Mouse (Mus musculus) cortical plate, adult 2 months (tissue): ENCODE measurements around the gene Kri1. TPM values are rescaled to one million over a fixed set of nuclear protein-coding genes. Genes with fewer than 3 reads are reported as not detected.
A peak's percentile ranks its signal among the peaks of the same experiment; 100 is the strongest.
"Not testable (repeated sequence)": the region's sequence is repeated elsewhere in the genome, so short reads cannot be mapped to it uniquely, and the experiment has no call there.

Experiments
- H3K27ac ChIP-seq: fragments of 200-500 bp; 2 replicates; pipeline ENCODE4 v1.5.1; 2012; ENCODE audit warnings: low read length, control low read depth, inconsistent platforms; ENCODE audit not compliant: insufficient read depth
- H3K4me1 ChIP-seq: fragments of 200-500 bp; 2 replicates; pipeline ENCODE4 v1.6.1; 2011; ENCODE audit warnings: low read length; ENCODE audit not compliant: control insufficient read depth, insufficient read depth
- H3K4me3 ChIP-seq: fragments of 200-500 bp; 2 replicates; pipeline ENCODE4 v1.5.1; 2011; ENCODE audit warnings: mild to moderate bottlenecking, low read length, control low read depth; ENCODE audit not compliant: insufficient read depth
- CTCF ChIP-seq: fragments of 200-500 bp; IDR thresholded peaks from 2 replicates; pipeline ENCODE4 v1.5.1; 2011; ENCODE audit warnings: mild to moderate bottlenecking, control low read depth, low read length; ENCODE audit not compliant: insufficient read depth; ENCODE audit errors: extremely low read depth
- POLR2A ChIP-seq: fragments of 200-500 bp; IDR thresholded peaks from 2 replicates; pipeline ENCODE4 v1.6.1; 2011; ENCODE audit warnings: mild to moderate bottlenecking, low read length, control low read depth; ENCODE audit not compliant: insufficient read depth; ENCODE audit errors: extremely low read depth
- polyA plus RNA-seq: library from polyadenylated mRNA; depleted of rRNA; stranded (reverse); fragments of >200 nt; gene quantifications from 2 replicates; pipeline ENCODE4 v1.2.3, GENCODE M21; 2012

Gene Kri1
- polyA plus RNA-seq, 1 experiment = 42.6 TPM

GRCm38 (mm10) chr9:21328041-21328440, 40.3 kb upstream of the Kri1 start:
- Histone ChIP-seq H3K4me3 (no peak overlapping the region), H3K27ac (no peak overlapping the region)
- TF ChIP-seq POLR2A = no peak
- no peak for TF ChIP-seq CTCF

GRCm38 (mm10) chr9:21327569-21327968, 39.8 kb upstream of the Kri1 start:
- Histone ChIP-seq H3K4me3 (no peak overlapping the region), H3K4me1 (no peaks in the 10 kb centered on the region), H3K27ac (no peak overlapping the region)
- TF ChIP-seq POLR2A (no peak), CTCF (no peak)

More at GRCm38 (mm10) chr9:21328041-21328440, 40.3 kb upstream of the Kri1 start:
- no peaks in the 10 kb centered on the region for H3K4me1 ChIP-seq

DNA sequence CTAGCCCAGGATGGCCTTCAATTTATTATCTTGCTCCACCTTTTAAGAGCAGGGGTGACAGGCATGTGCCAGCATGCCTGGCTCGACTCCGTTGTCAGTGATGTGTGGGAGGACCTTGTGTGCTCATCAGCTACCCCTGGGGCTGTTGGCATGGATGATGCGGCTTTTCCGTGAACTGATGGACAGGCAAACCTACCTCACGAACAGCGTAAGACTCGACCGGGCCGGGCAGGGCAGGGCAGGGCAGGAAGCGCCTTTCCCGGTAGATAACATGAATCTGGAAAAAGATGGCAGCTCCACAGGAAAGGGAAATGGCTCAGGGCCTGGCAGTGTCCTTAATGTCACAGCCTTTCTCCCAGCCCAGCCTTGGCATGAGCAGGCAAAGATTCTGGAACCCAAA, 36.5 kb upstream of the Kri1 start:
- Histone ChIP-seq H3K4me1 (no peaks in the 10 kb centered on the region), H3K27ac (no peak overlapping the region), H3K4me3 (no peak overlapping the region)
- TF ChIP-seq POLR2A (no peak), CTCF (no peak)

GRCm38 (mm10) chr9:21322917-21323297, 35.1 kb upstream of the Kri1 start:
- not testable (repeated sequence) for H3K4me1 ChIP-seq, H3K27ac ChIP-seq
- peak overlapping the region; percentile 88; the same call in 1 of the 2 replicates for H3K4me3 ChIP-seq

- TF ChIP-seq CTCF (no peak), POLR2A (no peak)
- Histone ChIP-seq H3K4me3 (peak overlapping the region; percentile 88), H3K4me1 (no peaks in the 10 kb centered on the region), H3K27ac (no peak overlapping the region)
Measured at GRCm38 (mm10) chr9:21322211-21322916, 34.6 kb upstream of the Kri1 start.

DNA sequence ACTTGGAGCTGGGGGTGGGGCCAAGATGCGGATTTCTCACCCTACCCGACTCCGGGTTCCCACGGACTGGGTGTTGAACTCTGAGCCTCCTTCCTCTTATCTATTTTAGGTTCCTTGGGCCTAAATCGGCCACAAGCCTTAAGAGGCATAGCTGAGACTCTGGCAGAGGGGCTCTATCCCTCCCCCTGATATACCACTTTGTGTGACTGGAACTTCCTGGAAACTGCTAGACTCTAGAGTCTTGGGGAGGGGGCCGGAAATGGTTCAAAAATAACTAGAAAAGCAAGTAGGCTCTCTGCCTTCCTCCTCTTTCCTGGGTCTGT, 33.7 kb upstream of the Kri1 start:
- Histone ChIP-seq H3K4me3 (peak overlapping the region; percentile 88), H3K4me1 (no peaks in the 10 kb centered on the region), H3K27ac (no peak overlapping the region)
- TF ChIP-seq CTCF = no peak

GRCm38 (mm10) chr9:21320619-21321512, 33.1 kb upstream of the Kri1 start, which contains the start of gene Slc44a2:
Slc44a2 (plus strand) TSS chr9:21320698.
- H3K4me3 ChIP-seq = peak within 1 kb of the TSS; percentile 88
- peak within 1 kb of the TSS; percentile 20; the same call in 1 of the 2 replicates for H3K27ac ChIP-seq
- TF ChIP-seq CTCF (no peak), POLR2A (peak; percentile 56; the same call in 1 of the 2 replicates)
- H3K4me1 ChIP-seq = no peaks in the 10 kb centered on the region

DNA sequence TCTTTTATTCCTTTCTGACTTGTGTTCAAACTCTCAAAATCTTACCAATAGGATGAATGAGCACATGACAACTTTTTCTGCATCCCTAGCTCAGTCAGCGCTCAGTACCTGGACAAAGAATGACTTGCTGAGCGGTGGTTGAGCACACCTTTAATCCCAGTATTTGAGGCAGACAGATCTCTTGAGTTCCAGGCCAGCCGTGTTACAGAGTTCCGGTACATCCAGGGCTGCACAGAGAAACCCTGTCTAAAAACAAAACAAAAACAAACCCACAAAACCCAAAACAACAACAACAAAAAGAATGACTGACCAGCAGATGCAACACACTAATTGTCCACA, 32.5 kb upstream of the Kri1 start:
- TF ChIP-seq CTCF (no peak), POLR2A (no peak)
- peak overlapping the region; percentile 88 for H3K4me3 ChIP-seq
- H3K4me1 ChIP-seq = no peaks in the 10 kb centered on the region
- H3K27ac ChIP-seq = no peak overlapping the region

GRCm38 (mm10) chr9:21319503-21319902, 31.7 kb upstream of the Kri1 start:
- H3K4me3 ChIP-seq = no peak overlapping the region
- no peak for TF ChIP-seq CTCF
- TF ChIP-seq POLR2A = no peak
- H3K27ac ChIP-seq = no peak overlapping the region
- H3K4me1 ChIP-seq = no peaks in the 10 kb centered on the region

DNA sequence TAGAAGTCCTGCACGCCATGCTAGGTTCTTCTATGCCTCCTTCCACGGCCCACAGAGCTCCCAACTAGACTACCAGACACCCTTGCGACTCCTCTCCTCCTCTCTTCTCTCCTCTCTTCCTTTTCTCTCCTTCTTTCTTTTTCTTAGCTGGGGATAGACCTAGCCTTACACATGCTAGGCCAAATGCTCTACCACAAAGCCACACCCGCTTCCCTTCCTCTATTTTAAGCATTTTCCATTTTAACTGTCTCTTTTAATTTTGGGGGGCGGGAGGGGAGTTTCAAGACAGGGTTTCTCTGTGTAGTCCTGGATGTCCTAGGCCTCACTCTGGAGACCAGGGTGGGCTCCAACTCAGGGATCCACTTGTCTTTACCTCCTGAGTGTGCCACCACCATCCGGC, 31.0 kb upstream of the Kri1 start:
- Histone ChIP-seq H3K4me1 (no peaks in the 10 kb centered on the region), H3K4me3 (no peak overlapping the region), H3K27ac (no peak overlapping the region)
- no peak for TF ChIP-seq CTCF
- no peak for TF ChIP-seq POLR2A
